Mouse (Mus musculus): ENCODE measurements at regions not wholly inside any gene's neighbourhood (a gene's known extent, or its start where the extent isn't known, plus 50 kb on each side); places are given as distances from the start of the nearest gene placed in this dataset.
"Not testable (repeated sequence)": the region's sequence is repeated elsewhere in the genome, so short reads cannot be mapped to it uniquely, and the experiment has no call there.

- DNase-seq: no peak
Measured at GRCm38 (mm10) chr16:30686536-30686935, 87.0 kb downstream of the Fam43a start.

GRCm38 (mm10) chr16:30687225-30687624 is 87.7 kb downstream of the Fam43a start:
- DNase-seq: no peak

- DNase-seq: no peak
Measured at GRCm38 (mm10) chr16:30687682-30688081, 88.2 kb downstream of the Fam43a start.

GRCm38 (mm10) chr16:30690531-30690930 is 91.0 kb downstream of the Fam43a start:
- no peak for DNase-seq

- DNase-seq: no peak
Measured at GRCm38 (mm10) chr16:30691964-30692363, 92.4 kb downstream of the Fam43a start.

GRCm38 (mm10) chr16:30692541-30693141 is 93.1 kb downstream of the Fam43a start:
- no peak for DNase-seq

- DNase-seq: no peak
Measured at GRCm38 (mm10) chr16:30693206-30693605, 93.7 kb downstream of the Fam43a start.

- no peak for DNase-seq
Measured at GRCm38 (mm10) chr16:30693839-30694527, 94.5 kb downstream of the Fam43a start.

- no peak for DNase-seq
Measured at GRCm38 (mm10) chr16:30695691-30696090, 96.2 kb downstream of the Fam43a start.

- DNase-seq: peak; percentile 33
Measured at GRCm38 (mm10) chr16:30697209-30697608, 97.7 kb downstream of the Fam43a start.

- DNase-seq: peak; percentile 20
Measured at GRCm38 (mm10) chr16:30697806-30698205, 98.3 kb downstream of the Fam43a start.

- DNase-seq: no peak
Measured at GRCm38 (mm10) chr16:30703831-30704230, 104.3 kb downstream of the Fam43a start.

GRCm38 (mm10) chr16:30709501-30709900 is 110.0 kb downstream of the Fam43a start:
- DNase-seq: no peak

- no peak for DNase-seq
Measured at GRCm38 (mm10) chr16:30709975-30710374, 110.5 kb downstream of the Fam43a start.

GRCm38 (mm10) chr16:30712570-30712969 is 113.0 kb downstream of the Fam43a start:
- no peak for DNase-seq

GRCm38 (mm10) chr16:30717577-30717976 is 118.1 kb downstream of the Fam43a start:
- not testable (repeated sequence) for DNase-seq

GRCm38 (mm10) chr16:30720791-30721190 is 121.3 kb downstream of the Fam43a start:
- no peak for DNase-seq

GRCm38 (mm10) chr16:30721223-30721622 is 121.7 kb downstream of the Fam43a start:
- no peak for DNase-seq

- DNase-seq: no peak
Measured at GRCm38 (mm10) chr16:30722372-30722771, 122.8 kb downstream of the Fam43a start.

GRCm38 (mm10) chr16:30724591-30724990 is 125.1 kb downstream of the Fam43a start:
- DNase-seq: no peak

GRCm38 (mm10) chr16:30732770-30733415 is 133.4 kb downstream of the Fam43a start:
- no peak for DNase-seq

- DNase-seq: no peak
Measured at GRCm38 (mm10) chr16:30733478-30733877, 134.0 kb downstream of the Fam43a start.

GRCm38 (mm10) chr16:30735360-30735759 is 135.8 kb downstream of the Fam43a start:
- DNase-seq: no peak

- DNase-seq: no peak
Measured at GRCm38 (mm10) chr16:30735969-30736368, 136.4 kb downstream of the Fam43a start.

Measured in right cerebral cortex, adult 18-20 months (tissue).